ENCODE assay signal across 14 mouse cellular contexts in the genomic region with DNA sequence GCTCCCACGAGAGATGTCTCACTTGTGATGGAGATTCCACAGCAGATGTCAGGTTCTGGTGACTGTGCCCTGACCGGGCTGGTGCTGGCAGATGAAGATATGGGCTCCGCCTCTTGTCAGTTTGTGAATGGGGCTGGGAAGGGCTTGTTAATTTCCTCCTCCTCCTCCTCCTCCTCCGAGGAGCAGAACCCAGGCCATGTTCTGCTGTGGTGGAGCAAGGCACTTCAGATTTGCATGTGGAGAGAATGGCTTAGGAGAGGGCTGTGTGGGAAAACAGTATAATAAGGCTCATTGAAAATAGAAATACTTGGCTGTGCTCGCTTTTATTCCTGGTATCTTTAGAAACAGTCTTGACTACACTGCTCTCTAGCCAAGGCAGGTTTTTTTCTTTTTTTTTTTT.
DNase-seq lines count a peak whose midpoint lies in the region; ATAC-seq lines count a peak whose summit lies in the region.
"Had no signal": no experiment of that assay in that cellular context is flagged by ENCODE, and none has a peak within 500 bp of the region (broad histone marks: within the 10 kb centered on the region; RNA-seq: fewer than 3 reads in every experiment).

No protein-coding gene starts in this region.

- 49% methylated on average over 5 of the region's 5 CpGs for WGBS in embryonic facial prominence, embryonic 11.5 days
- 52% methylated on average over 5 of the region's 5 CpGs for WGBS in embryonic facial prominence, embryonic 10.5 days
- WGBS in midbrain, embryonic 12.5 days, result 31% methylated on average over 5 of the region's 5 CpGs
- WGBS in kidney, embryonic 15.5 days, result 61% methylated on average over 5 of the region's 5 CpGs

- peak; percentile 46; the same call in 1 of the 2 replicates for ATAC-seq in embryonic facial prominence, embryonic 11.5 days (replicated peaks; ENCODE audit: insufficient number of reproducible peaks, low FRiP score, low TSS enrichment, low read depth)
- ATAC-seq in midbrain, embryonic 12.5 days (ENCODE audit: low FRiP score, low read depth), result peak; percentile 44
- no peak for ATAC-seq in kidney, embryonic 15.5 days (replicated peaks; ENCODE audit: low FRiP score)
- ATAC-seq: intestine, embryonic 15.5 days had no signal

- no peak overlapping the region for H3K4me2 ChIP-seq in embryonic facial prominence, embryonic 11.5 days (ENCODE audit: low read depth, low read length)
- H3K4me2 ChIP-seq in midbrain, embryonic 12.5 days (replicated peaks), result no peak overlapping the region
- no peak overlapping the region for H3K4me2 ChIP-seq in kidney, embryonic 15.5 days

- H3K9ac ChIP-seq in embryonic facial prominence, embryonic 11.5 days (replicated peaks; ENCODE audit: low read length), result no peak overlapping the region
- 0 out of 2 replicates have a peak overlapping the region, but pooled peaks have one; percentile 20 for H3K9ac ChIP-seq in midbrain, embryonic 12.5 days (replicated peaks)
- no peak overlapping the region for H3K9ac ChIP-seq in kidney, embryonic 15.5 days
- H3K9ac ChIP-seq: embryonic facial prominence, embryonic 12.5 days; heart, embryonic 15.5 days; intestine, embryonic 15.5 days had no signal

- H3K27me3 ChIP-seq in embryonic facial prominence, embryonic 11.5 days (ENCODE audit: control insufficient read depth, insufficient read depth, low read length), result no peaks in the 10 kb centered on the region
- no peaks in the 10 kb centered on the region for H3K27me3 ChIP-seq in embryonic facial prominence, embryonic 10.5 days (replicated peaks; ENCODE audit: low read depth, poor library complexity, severe bottlenecking)
- peaks cover 4% of the 10 kb centered on the region; the same call in 1 of the 2 replicates for H3K27me3 ChIP-seq in midbrain, embryonic 12.5 days
- H3K27me3 ChIP-seq in kidney, embryonic 15.5 days, result peaks cover 3% of the 10 kb centered on the region; the same call in 1 of the 2 replicates
- H3K27me3 ChIP-seq: embryonic facial prominence, embryonic 12.5 days; heart, embryonic 15.5 days; intestine, embryonic 15.5 days had no signal

- no peak overlapping the region for H3K4me3 ChIP-seq in embryonic facial prominence, embryonic 11.5 days (ENCODE audit: low read depth, low read length)
- H3K4me3 ChIP-seq in embryonic facial prominence, embryonic 10.5 days, result no peak overlapping the region
- no peak overlapping the region for H3K4me3 ChIP-seq in midbrain, embryonic 12.5 days
- no peak overlapping the region for H3K4me3 ChIP-seq in kidney, embryonic 15.5 days (replicated peaks)
- H3K4me3 ChIP-seq: myocyte had no signal

- H3K9me3 ChIP-seq in embryonic facial prominence, embryonic 11.5 days (replicated peaks; ENCODE audit: control insufficient read depth, low read length), result no peaks in the 10 kb centered on the region
- H3K9me3 ChIP-seq in embryonic facial prominence, embryonic 10.5 days, result no peaks in the 10 kb centered on the region
- no peaks in the 10 kb centered on the region for H3K9me3 ChIP-seq in midbrain, embryonic 12.5 days
- H3K9me3 ChIP-seq in kidney, embryonic 15.5 days (replicated peaks), result no peaks in the 10 kb centered on the region
- H3K9me3 ChIP-seq: embryonic facial prominence, embryonic 12.5 days; heart, embryonic 15.5 days; intestine, embryonic 15.5 days; limb, embryonic 13.5 days had no signal

- no peak for DNase-seq in embryonic facial prominence, embryonic 11.5 days (ENCODE audit: low spot score)
- DNase-seq in embryonic facial prominence, embryonic 10.5 days (ENCODE audit: low spot score), result no peak
- peak; percentile 33 to 46 for DNase-seq in right cerebral cortex, adult 2 months (ENCODE audit: low spot score in 2 of 2)
- DNase-seq in right cerebral cortex, postnatal 14 days, result no peak
- no peak for DNase-seq in cerebellum, adult 11 months
- no peak for DNase-seq in cerebellum, postnatal 25 days

- H3K4me1 ChIP-seq in embryonic facial prominence, embryonic 11.5 days (ENCODE audit: control insufficient read depth, insufficient read depth, low read length), result no peaks in the 10 kb centered on the region
- H3K4me1 ChIP-seq in embryonic facial prominence, embryonic 10.5 days, result peaks cover 26% of the 10 kb centered on the region
- peaks cover 26% of the 10 kb centered on the region for H3K4me1 ChIP-seq in midbrain, embryonic 12.5 days
- H3K4me1 ChIP-seq in kidney, embryonic 15.5 days, result peaks cover 14% of the 10 kb centered on the region

- no peak overlapping the region for H3K27ac ChIP-seq in embryonic facial prominence, embryonic 11.5 days (replicated peaks; ENCODE audit: low read depth, low read length)
- H3K27ac ChIP-seq in embryonic facial prominence, embryonic 10.5 days (replicated peaks), result no peak overlapping the region
- peak overlapping the region; percentile 83; the same call in 1 of the 2 replicates for H3K27ac ChIP-seq in midbrain, embryonic 12.5 days (replicated peaks)
- H3K27ac ChIP-seq in kidney, embryonic 15.5 days, result no peak overlapping the region
- H3K27ac ChIP-seq: embryonic facial prominence, embryonic 12.5 days; heart, embryonic 15.5 days; intestine, embryonic 15.5 days; limb, embryonic 13.5 days had no signal

- H3K36me3 ChIP-seq in embryonic facial prominence, embryonic 11.5 days (replicated peaks; ENCODE audit: control insufficient read depth, insufficient read depth, low read depth, low read length), result no peaks in the 10 kb centered on the region
- H3K36me3 ChIP-seq in embryonic facial prominence, embryonic 10.5 days (replicated peaks), result no peaks in the 10 kb centered on the region
- no peaks in the 10 kb centered on the region for H3K36me3 ChIP-seq in midbrain, embryonic 12.5 days
- no peaks in the 10 kb centered on the region for H3K36me3 ChIP-seq in kidney, embryonic 15.5 days
- H3K36me3 ChIP-seq: embryonic facial prominence, embryonic 12.5 days; G1E; heart, embryonic 15.5 days; intestine, embryonic 15.5 days; limb, embryonic 13.5 days had no signal

Comparison
In these comparisons a context has a peak if more than half of its experiments do, and no peak if none do; other contexts are left out.
1. DNase-seq: peak in right cerebral cortex, adult 2 months (2 of 2); none in embryonic facial prominence, embryonic 11.5 days (single experiment), embryonic facial prominence, embryonic 10.5 days (single experiment), right cerebral cortex, postnatal 14 days (single experiment), cerebellum, adult 11 months (single experiment) and cerebellum, postnatal 25 days (0 of 2).